Mouse (Mus musculus) embryonic facial prominence, embryonic 14.5 days (tissue): ENCODE measurements around the gene Frmd4a. TPM values are rescaled to one million over a fixed set of nuclear protein-coding genes. Genes with fewer than 3 reads are reported as not detected.

Experiments used
- ATAC-seq: fragments of 200-750 bp; cut with Nextera tagmentation; 2 replicates; pipeline ENCODE4 v1.8.0; 2017; ENCODE audit warnings: low read depth, moderate number of reproducible peaks, moderate TSS enrichment
- DNase-seq: peaks from one replicate; pipeline ENCODE4 v3.0.0-alpha.2; 2015; ENCODE audit warnings: low spot score
- H3K27ac ChIP-seq: fragments of 300-500 bp; sonication (generic); replicated peaks from 2 replicates; pipeline ENCODE4 v1.5.1; 2014; ENCODE audit warnings: low read depth, mild to moderate bottlenecking, low read length, moderate library complexity
- H3K27me3 ChIP-seq: fragments of 300-500 bp; sonication (generic); replicated peaks from 2 replicates; pipeline ENCODE4 v1.6.1; 2014; ENCODE audit warnings: low read length; ENCODE audit not compliant: control insufficient read depth, insufficient read depth
- H3K36me3 ChIP-seq: fragments of 300-500 bp; sonication (generic); 2 replicates; pipeline ENCODE4 v1.6.1; 2014; ENCODE audit warnings: low read length, mixed read lengths; ENCODE audit not compliant: control insufficient read depth, insufficient read depth
- H3K4me1 ChIP-seq: fragments of 300-500 bp; sonication (generic); 2 replicates; pipeline ENCODE4 v1.6.1; 2014; ENCODE audit warnings: antibody characterized with exemption, low read length; ENCODE audit not compliant: control insufficient read depth, insufficient read depth
- H3K4me2 ChIP-seq: fragments of 300-500 bp; sonication (generic); 2 replicates; pipeline ENCODE4 v1.6.1; 2014; ENCODE audit warnings: low read depth, mild to moderate bottlenecking, low read length, moderate library complexity, mixed read lengths
- H3K4me3 ChIP-seq: fragments of 300-500 bp; sonication (generic); 2 replicates; pipeline ENCODE4 v1.5.1; 2014; ENCODE audit warnings: low read depth, mild to moderate bottlenecking, low read length
- H3K9ac ChIP-seq: fragments of 300-500 bp; sonication (generic); 2 replicates; pipeline ENCODE4 v1.6.1; 2014; ENCODE audit warnings: low read depth, mild to moderate bottlenecking, low read length, moderate library complexity, mixed read lengths
- H3K9me3 ChIP-seq: fragments of 300-500 bp; sonication (generic); 2 replicates; pipeline ENCODE4 v1.6.1; 2016; ENCODE audit warnings: low read length; ENCODE audit not compliant: control insufficient read depth
- WGBS: fragments of 180-500 bp; shearing (Covaris S2); extraction: QIAGEN DNeasy Blood & Tissue Kit; methylation state at CpG from one replicate; pipeline ENCODE4 v1.1.7; 2014; 5-methylcytosine and 5-hydroxymethylcytosine counted together
- polyA plus RNA-seq: library from polyadenylated mRNA; unstranded; fragments of >200 nt; fragmentation: Nextera tagmentation; extraction: Ambion mirVana; gene quantifications from 2 replicates; pipeline ENCODE4 v1.2.1, GENCODE M21; 2014

The Frmd4a gene
- polyA plus RNA-seq, 1 experiment from 2014 or later, result 27.2 TPM

- ATAC-seq, result peak; percentile 33; the same call in 1 of the 2 replicates
These were observed 177.0 kb downstream of the Frmd4a start for GRCm38 (mm10) chr2:4194324-4195014.

GRCm38 (mm10) chr2:4196041-4196440, 178.5 kb downstream of the Frmd4a start:
- H3K36me3 ChIP-seq, result no peaks in the 10 kb centered on the region
- H3K4me1 ChIP-seq, result no peaks in the 10 kb centered on the region
- DNase-seq (no peak), ATAC-seq (no peak)
- no peak overlapping the region for H3K4me3 ChIP-seq
- no peaks in the 10 kb centered on the region for H3K27me3 ChIP-seq
- H3K9me3 ChIP-seq, result no peaks in the 10 kb centered on the region
- H3K27ac ChIP-seq, result no peak overlapping the region
- H3K9ac ChIP-seq, result no peak overlapping the region
- no peak overlapping the region for H3K4me2 ChIP-seq
- WGBS, result 71% methylated on average over 4 of the region's 4 CpGs

More at GRCm38 (mm10) chr2:4194324-4195014, 177.0 kb downstream of the Frmd4a start:
- WGBS, result 71% methylated on average over 9 of the region's 9 CpGs
- H3K9ac ChIP-seq, result no peak overlapping the region
- H3K9me3 ChIP-seq, result no peaks in the 10 kb centered on the region
- H3K4me2 ChIP-seq, result no peak overlapping the region
- no peaks in the 10 kb centered on the region for H3K4me1 ChIP-seq
- DNase-seq, result no peak
- H3K4me3 ChIP-seq, result no peak overlapping the region
- H3K27me3 ChIP-seq, result no peaks in the 10 kb centered on the region
- no peaks in the 10 kb centered on the region for H3K36me3 ChIP-seq
- H3K27ac ChIP-seq, result no peak overlapping the region

GRCm38 (mm10) chr2:4209234-4209633, 191.7 kb downstream of the Frmd4a start:
- ATAC-seq (no peak), DNase-seq (no peak)
- Histone ChIP-seq H3K36me3 (no peaks in the 10 kb centered on the region), H3K4me1 (no peaks in the 10 kb centered on the region), H3K4me2 (no peak overlapping the region), H3K27ac (no peak overlapping the region), H3K4me3 (no peak overlapping the region), H3K27me3 (no peaks in the 10 kb centered on the region), H3K9me3 (no peaks in the 10 kb centered on the region), H3K9ac (no peak overlapping the region)
- WGBS, result 62% methylated on average over 7 of the region's 7 CpGs

GRCm38 (mm10) chr2:4222497-4222828, 204.9 kb downstream of the Frmd4a start:
- ATAC-seq, result peak; percentile 20; the same call in 1 of the 2 replicates
- 3% methylated on average over 1 of the region's 1 CpGs for WGBS

GRCm38 (mm10) chr2:4223316-4223715, 205.8 kb downstream of the Frmd4a start:
- H3K36me3 ChIP-seq, result no peaks in the 10 kb centered on the region
- H3K27ac ChIP-seq, result no peak overlapping the region
- ATAC-seq (no peak), DNase-seq (no peak)
- H3K4me2 ChIP-seq, result no peak overlapping the region
- no peaks in the 10 kb centered on the region for H3K27me3 ChIP-seq
- H3K4me3 ChIP-seq, result no peak overlapping the region
- H3K4me1 ChIP-seq, result peaks cover 20% of the 10 kb centered on the region; the same call in 1 of the 2 replicates
- WGBS, result 87% methylated on average over 6 of the region's 6 CpGs
- H3K9ac ChIP-seq, result no peak overlapping the region
- no peaks in the 10 kb centered on the region for H3K9me3 ChIP-seq

More at GRCm38 (mm10) chr2:4222497-4222828, 204.9 kb downstream of the Frmd4a start:
- Histone ChIP-seq H3K4me1 (0 out of 2 replicates have a peak, but pooled peaks cover 11% of the 10 kb centered on the region), H3K27me3 (no peaks in the 10 kb centered on the region), H3K4me3 (no peak overlapping the region), H3K9me3 (no peaks in the 10 kb centered on the region), H3K9ac (no peak overlapping the region), H3K36me3 (no peaks in the 10 kb centered on the region), H3K27ac (no peak overlapping the region), H3K4me2 (no peak overlapping the region)
- no peak for DNase-seq

GRCm38 (mm10) chr2:4226941-4227558, 209.5 kb downstream of the Frmd4a start:
- no peak overlapping the region for H3K4me3 ChIP-seq
- H3K27ac ChIP-seq, result no peak overlapping the region
- no peak overlapping the region for H3K4me2 ChIP-seq
- no peak overlapping the region for H3K9ac ChIP-seq
- no peaks in the 10 kb centered on the region for H3K9me3 ChIP-seq
- no peaks in the 10 kb centered on the region for H3K36me3 ChIP-seq
- H3K27me3 ChIP-seq, result no peaks in the 10 kb centered on the region
- WGBS, result 70% methylated on average over 7 of the region's 7 CpGs
- DNase-seq (no peak), ATAC-seq (no peak; the same call in 1 of the 2 replicates)
- peaks cover 15% of the 10 kb centered on the region; the same call in 1 of the 2 replicates for H3K4me1 ChIP-seq

- 68% methylated on average over 4 of the region's 4 CpGs for WGBS
- DNase-seq (peak; percentile 59), ATAC-seq (no peak; the same call in 1 of the 2 replicates)
- no peaks in the 10 kb centered on the region for H3K27me3 ChIP-seq
- H3K4me2 ChIP-seq, result no peak overlapping the region
- peaks cover 14% of the 10 kb centered on the region; the same call in 1 of the 2 replicates for H3K4me1 ChIP-seq
- H3K9ac ChIP-seq, result no peak overlapping the region
- H3K9me3 ChIP-seq, result no peaks in the 10 kb centered on the region
- H3K4me3 ChIP-seq, result no peak overlapping the region
- H3K36me3 ChIP-seq, result no peaks in the 10 kb centered on the region
- no peak overlapping the region for H3K27ac ChIP-seq
These were observed 210.0 kb downstream of the Frmd4a start for GRCm38 (mm10) chr2:4227563-4227962.

GRCm38 (mm10) chr2:4228510-4228909, 211.0 kb downstream of the Frmd4a start:
- peaks cover 14% of the 10 kb centered on the region; the same call in 1 of the 2 replicates for H3K4me1 ChIP-seq
- WGBS, result 38% methylated on average over 3 of the region's 3 CpGs
- H3K27me3 ChIP-seq, result no peaks in the 10 kb centered on the region
- H3K4me2 ChIP-seq, result no peak overlapping the region
- H3K9ac ChIP-seq, result no peak overlapping the region
- no peaks in the 10 kb centered on the region for H3K9me3 ChIP-seq
- no peak overlapping the region for H3K4me3 ChIP-seq
- H3K36me3 ChIP-seq, result no peaks in the 10 kb centered on the region
- ATAC-seq, result no peak
- no peak overlapping the region for H3K27ac ChIP-seq
- no peak for DNase-seq
